Mouse (Mus musculus) kidney, postnatal 14 days (tissue): ENCODE results near the gene Slc6a16.

Source experiments
- DNase-seq: peaks from one replicate; pipeline ENCODE4 v3.0.0; 2022; ENCODE audit warnings: mixed read lengths

The Slc6a16 gene

DNA sequence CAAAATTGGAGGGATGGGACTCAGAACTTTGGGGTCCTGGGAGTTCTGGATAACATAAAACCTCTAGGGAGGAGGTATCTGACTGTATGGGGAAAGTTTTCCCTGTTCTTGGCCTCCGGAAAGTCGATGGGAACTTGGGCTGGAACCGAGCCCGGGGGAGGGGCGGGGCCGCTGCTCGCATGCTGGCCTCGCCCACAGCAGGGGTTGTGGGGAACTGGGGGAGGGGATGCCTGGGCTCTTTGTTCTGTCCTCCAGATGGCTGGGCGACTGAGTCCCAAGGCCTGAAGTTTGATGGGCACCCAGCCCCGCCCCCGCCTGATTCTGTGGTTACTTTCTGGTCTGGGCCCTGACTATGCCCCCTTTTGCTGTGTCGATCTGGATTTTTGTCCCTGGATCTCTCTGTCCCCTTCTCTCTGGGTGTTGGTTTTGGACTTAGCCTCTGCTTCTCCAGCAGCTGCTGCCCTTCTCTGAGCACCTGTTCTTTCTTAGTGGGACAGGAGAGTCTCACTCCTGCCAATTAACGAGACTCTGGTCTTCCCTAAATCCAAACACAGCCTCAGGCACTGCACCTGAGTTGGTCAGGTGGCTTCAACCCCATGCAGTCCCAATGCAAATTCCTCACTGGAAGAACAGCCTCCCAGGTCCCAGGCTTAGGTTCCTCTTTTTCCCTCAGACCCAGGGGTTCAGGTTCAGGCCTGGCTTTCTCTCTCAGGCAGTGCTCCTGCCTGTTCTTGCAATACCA lies 24.3 kb upstream of the Slc6a16 start:
- peak; percentile 88 for DNase-seq

DNA sequence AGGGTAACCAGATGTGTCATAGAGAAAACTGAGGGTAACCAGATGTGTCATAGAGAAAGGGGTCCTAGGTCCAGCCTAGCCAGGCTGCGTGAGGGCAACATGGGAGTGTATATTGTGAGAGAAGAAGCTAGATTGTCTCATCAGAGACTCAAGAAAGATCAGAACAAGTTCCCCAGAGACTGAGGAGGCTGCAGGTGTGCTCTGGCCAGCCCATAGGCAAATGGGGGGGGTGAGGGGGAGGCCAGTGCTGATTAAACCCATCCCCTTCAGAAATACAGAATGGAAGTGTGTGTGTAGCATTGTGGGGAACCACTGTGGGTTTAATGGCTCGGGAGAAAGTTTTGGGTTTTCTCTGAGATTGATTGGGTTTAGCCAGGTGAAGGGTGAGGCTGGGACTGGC lies 19.2 kb upstream of the Slc6a16 start:
- no peak for DNase-seq

DNA sequence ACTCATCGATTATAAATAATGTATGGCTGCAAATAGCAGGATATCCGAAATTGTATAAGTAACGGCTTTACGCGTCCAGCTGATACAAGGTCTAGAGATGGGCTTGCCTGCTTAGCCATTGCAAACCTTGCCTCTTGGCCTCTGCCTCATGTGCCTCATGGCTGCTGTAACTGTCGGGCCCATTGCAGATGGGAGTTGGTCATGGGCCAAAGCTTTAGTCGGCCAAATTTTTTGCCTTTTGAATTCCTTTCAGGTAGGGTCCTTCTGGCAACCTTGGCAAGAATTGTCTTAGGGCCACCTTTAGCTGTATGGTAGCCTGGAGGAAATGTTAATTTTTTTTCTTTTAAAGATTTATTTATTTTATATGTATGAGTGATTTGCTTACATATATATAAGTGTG lies 16.1 kb upstream of the Slc6a16 start:
- no peak for DNase-seq

DNA sequence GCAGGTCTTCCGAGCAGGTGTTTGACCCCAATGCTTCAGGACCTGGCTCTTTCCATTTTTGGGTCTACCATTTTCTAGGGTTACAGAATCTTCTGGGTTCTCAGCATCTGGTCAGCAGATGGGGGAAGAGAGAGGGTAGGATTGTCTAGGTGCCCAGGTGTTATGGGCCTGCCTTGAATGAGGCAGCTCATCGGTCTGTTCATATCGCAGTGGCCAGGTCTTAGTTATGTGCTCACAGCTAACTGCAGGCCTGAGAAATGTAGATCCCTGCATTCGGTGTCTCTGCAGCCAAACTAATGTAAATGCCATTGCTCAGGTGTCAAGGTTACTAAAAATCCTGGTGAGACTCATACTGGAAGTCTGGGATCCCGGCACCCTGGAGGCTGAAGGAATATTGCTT lies 14.5 kb upstream of the Slc6a16 start:
- no peak for DNase-seq

DNA sequence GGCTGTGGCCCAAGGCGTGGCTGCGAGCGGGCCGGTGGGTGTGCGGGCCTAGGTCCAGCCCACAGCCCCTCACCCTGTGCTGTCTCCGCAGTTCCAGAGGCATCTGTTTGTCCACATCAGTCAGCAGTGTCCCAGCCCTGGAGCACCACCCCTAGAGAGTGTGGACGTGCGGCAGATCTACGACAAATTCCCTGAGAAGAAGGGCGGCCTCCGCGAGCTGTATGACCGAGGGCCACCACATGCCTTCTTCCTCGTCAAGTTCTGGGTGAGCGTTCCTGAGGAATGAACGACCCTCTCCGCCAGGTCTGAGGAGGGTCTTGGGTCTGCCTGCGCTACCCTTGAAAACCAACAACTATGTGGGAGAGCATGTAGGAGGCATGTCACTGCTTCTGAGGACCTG lies 12.3 kb upstream of the Slc6a16 start:
- no peak for DNase-seq

DNA sequence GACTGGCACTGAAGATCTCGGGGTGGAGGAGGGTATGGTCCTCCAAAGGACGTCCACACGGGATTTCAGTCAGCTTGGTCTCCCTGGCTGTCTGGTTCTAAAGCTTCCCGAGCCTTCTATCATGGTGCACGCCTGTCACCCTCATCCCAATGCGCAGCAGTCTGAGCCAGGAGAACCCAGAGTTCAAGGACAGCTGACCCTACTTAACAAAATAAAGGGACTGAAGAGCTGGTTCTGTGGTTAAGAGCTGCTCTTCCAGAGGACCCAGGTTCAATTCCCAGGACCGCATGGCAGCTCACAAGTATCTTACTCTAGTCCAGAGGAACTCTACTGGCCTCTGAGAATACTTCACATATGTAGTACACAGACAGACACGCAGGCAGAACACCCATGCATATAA lies 11.8 kb upstream of the Slc6a16 start:
- DNase-seq: no peak

DNA sequence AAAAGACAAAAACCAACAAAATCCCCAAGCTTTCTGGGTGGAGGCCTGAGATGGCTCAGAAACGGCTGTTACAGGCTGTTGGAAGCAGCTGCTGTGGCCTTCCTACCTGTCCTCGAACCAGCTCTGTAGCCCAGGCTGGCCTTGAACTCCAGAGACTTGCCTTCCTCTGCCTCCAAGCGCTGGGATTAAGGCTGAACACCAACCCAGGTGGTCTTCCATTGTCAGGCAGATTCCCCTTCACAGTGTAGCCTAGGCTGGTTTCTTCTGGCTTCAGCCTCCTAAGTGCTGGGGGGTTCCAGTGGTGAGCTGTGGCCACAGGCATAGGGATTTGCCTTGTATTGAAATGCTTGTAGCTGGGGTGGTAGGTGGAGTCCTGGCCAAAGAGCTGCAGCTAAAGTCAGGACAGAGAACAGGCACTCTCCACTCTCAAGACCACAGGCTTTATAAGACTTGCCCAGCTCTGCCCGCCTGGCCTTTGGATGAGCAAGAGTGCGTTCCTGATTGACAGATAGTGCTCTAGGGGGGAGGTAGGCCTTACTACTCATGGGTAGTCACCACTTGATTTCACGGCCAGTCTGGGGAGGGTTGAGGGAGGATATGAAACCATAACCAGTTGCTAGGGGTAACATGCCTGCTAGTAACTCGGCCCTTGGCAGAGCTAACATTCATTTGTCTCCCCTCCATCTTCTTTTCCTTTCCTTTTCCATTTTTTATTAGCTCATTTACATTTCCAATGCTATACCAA lies 11.3 kb upstream of the Slc6a16 start:
- no peak for DNase-seq

DNA sequence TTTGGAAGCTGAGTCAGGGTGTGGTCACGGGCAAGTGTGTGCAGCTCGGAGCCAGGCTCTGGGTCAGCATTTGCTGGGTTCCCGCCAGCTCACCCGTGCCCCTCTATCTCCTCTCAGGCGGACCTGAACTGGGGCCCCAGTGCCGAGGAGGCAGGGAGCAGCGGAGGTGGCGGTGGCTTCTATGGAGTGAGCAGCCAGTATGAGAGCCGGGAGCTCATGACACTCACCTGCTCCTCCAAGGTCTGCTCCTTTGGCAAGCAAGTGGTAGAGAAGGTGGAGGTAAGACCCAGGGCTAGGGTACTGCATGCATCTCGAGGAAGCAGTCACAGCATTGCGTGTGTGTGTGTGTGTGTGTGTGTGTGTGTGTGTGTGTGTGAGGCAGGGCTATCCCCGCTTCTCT lies 9.7 kb upstream of the Slc6a16 start:
- no peak for DNase-seq

DNA sequence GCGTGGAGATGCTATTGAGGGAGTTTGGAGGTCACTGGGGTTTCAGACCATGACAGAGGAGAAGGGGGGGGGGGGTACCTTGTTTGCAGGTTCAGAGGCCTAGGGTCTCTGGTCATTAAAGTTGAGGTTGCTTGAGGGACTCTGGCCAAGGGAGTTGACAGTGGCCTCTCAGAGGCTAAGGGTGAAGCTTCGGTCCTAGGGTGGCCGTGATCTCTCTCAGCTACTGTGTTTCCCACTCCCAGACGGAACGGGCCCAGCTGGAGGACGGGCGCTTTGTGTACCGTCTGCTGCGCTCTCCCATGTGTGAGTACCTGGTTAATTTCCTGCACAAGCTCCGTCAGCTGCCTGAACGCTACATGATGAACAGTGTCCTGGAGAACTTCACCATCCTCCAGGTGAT lies 8.9 kb upstream of the Slc6a16 start:
- no peak for DNase-seq

DNA sequence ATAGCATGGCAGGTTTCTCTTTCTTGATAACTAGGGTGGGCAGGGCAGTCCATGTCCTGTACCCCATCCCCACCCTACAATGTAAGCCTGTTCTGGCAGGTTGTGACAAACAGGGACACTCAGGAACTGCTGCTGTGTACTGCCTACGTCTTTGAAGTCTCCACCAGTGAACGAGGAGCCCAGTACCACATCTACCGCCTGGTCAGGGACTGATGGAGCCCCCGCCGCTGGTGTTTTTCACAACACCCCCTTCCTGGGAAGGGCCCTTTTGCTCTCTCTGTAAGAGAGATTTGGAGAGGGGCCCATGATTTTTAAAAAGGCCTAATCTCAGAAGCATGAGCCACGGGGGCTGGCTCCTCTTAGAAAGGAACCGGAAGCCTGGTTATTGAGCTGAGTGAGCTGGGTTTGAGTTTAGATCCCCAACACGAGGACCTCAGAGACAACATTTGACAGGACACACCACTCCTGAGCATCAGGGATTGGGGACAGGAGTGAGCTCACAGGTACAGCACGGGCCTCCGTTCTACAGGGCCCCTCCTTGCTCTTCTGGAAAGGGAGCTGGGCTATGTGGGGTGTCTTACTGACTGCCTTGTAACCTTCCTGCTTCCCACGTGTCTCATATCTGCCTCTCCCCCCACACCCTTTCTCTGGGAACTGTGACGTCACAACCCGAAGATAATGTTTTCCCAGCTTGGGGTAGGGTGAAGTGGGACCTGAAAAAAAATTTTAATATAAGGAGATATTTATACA lies 8.0 kb upstream of the Slc6a16 start:
- DNase-seq: no peak

DNA sequence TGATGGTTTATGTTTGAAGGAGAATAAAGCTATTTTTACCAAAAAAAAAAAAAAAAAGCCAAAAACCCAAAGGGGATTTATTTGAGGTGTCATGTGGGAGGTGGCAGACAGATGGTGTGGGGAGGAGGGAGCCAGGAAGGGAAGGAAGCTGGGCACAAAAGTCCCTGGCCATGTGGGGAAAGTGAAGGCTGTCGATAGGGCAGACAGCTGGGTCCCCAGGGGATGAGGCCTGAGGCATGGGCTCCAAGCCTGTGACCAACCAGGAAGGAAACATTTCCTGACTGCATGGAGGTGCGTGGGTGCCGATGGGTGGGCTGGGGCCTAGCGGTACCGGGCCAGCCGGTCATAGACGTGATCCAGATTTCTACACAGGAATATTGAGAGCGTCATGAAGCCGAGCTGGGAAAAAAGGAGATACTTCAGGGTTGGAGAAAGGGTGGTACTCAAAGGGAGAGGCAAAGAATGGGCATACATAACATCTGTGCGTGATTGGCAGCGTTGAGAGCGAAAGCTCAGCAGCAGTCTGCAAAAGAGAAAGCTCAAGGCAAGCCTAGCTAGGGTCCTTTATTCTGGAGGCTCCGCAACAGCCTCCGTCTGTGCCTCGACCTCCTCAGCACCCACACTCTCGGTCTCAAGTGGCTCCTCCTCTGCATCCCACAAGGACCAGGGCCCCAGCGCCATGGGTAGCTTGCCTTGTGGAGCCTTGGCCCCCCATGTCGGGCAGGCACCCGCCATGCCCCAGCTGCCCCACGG lies 7.1 kb upstream of the Slc6a16 start:
- DNase-seq: peak; percentile 28

DNA sequence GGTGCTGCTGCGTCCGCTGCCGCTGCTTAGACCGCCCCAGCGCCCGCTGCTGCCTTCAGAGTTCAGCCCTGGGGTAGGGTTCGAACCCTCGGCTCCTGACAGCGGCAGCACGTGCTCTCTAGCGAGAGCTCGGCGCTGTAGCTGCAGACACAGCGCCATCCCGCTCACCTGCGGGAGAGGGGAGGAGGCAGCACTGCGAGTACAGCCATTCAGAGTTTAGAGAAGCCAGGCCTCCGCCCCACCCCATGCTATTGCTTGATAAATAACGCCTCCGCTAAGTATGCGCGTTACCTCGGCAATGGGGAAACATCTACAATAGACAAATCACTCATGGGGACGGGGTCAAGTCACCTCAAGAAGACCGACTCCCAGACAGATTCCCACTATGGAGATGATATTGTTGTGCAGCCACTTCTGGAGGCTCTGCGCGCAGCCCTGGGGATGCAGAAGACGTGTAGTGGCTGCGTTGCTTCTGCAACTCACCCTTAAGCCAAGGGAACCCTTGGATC lies 6.5 kb upstream of the Slc6a16 start:
- no peak for DNase-seq

DNA sequence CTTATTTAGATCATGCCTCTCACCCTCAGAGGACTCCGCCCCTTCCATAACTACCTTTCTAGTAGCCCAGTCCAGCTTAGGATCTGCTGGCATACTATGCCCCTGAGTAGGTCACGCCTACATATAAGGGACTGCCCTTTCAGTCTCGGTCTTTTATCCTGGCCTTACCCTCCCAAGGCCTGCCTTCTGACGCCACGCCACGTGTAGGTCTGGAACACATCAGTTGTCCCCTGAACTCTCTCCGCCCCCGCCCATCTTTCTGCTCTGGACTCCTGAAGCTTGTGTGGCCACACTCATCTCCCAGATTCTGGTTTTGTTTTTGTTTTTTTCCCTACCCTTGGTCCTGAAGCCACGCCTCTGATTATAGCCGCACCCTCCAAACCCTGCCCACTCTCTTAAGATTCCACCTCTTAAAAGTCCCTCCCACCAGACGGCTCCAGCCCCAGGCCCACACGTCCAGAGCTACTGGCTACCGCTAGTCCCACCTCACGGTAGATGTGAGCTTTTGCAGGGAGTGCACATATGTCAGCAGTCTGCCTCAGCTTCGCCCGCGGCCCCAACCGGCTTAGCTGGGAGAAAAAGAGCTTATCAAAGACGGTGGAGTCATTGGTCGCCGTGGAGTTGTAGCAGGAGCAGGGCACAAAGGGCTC lies 5.8 kb upstream of the Slc6a16 start:
- DNase-seq: peak; percentile 56

DNA sequence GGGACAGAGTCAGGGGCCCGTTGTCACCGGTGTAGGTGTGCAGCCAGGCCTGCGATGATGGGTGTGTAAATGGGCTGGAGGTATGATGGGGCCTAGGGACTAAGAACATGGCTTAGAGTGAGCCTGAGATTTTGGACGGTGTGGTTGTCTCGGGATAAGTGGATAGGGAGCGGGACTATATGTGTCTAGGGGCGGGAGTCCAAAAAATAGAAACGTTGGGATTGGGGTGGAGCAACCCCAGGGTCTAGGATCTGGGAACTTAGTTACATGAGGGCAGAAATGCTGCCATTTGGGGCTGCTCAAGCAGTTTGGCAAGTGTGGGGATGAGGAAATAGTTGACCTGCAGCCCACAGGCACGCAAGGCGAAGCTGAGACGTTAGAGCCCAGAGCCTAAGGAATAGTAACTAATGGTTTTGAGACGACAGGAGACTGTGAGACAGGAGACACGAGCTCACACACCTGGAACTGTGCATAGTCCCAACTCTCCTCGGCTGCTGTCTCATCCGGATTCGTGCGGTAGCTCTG lies 5.2 kb upstream of the Slc6a16 start:
- no peak for DNase-seq

DNA sequence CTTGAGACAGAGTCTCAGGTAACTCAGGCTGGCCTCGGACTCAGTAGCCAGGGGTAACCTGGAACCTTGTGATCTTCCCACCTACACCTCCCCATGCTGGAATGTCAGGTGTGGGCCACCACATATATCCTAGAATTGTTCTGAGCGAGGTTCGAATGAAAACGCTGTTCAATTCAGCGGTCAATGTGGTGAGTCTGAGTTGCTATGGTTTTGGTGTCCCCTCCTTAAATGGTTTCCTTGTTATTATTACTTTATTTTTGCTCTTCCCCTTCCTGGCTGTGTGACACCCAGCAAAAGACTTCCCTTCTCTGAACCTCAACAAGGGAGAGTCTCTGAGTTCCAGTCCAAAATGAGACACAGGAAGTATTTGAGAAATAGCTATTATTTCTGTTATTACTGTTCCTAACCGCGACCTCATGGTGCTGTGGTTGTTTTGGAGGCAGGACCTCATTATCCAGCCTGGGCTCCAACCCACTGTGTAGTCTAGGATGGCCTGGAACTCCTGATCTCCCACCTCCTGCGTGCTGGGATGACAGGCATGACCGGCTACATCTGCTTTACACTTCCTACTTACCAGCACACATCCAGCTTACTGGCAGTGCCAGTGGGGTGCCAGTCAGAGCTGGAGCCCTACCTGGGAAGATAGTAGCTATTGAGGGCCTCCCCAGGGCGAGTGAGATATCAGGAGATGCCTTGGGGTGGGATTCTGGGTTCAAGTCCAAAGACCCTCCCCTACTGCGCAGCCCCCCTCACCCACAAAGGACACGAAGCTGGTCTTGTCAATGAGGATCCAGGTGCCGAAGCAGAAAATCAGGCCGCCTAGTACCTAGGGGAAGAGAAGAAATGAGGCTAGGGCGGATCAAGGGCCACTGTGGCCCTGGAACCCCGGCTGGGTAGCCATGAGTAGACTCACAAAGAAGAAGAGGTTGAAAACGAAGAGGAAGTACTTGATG lies 2.9 kb upstream of the Slc6a16 start:
- no peak for DNase-seq

DNA sequence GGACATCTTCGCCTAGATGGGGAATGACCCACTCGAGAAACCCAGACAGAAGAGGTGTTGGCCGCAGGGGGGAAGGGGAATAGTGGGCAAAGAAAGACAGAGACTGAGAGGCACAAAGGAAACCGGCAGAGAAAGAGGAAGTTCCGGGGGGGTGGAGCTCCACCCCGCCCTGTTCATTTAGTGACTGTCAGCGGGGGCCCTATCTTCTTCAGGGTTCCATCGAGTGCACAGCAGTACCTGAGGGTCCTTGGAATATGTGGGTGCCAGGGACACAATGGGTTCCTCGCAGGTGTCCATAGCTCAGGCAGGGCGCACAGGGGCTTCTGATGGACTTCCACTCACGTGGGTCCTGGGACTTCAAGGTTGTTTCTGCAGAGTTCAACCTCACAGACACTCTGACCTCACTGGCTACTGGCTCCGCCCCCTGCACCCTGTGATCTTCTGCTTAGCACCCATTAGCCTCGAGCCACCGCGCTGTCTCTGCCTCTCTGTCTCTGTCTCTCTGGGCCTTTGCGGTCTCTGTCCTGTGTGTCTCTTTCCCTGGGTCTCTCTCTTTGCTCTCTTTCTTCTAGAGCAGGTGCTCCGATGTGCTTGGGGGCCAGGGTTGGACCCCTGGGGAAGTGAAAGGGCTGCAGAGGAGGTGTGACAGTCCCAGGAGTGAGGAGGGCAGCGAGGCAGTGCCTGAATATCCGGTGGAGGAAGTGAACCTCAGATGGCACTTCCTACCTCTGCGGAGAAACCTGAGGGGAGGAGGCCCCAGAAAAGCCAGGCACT lies 2.0 kb upstream of the Slc6a16 start, which contains the start of gene Cd37:
TSS of gene Cd37 (minus strand) at position 393 of the 774 bp plus-strand sequence.
- DNase-seq: no peak

DNA sequence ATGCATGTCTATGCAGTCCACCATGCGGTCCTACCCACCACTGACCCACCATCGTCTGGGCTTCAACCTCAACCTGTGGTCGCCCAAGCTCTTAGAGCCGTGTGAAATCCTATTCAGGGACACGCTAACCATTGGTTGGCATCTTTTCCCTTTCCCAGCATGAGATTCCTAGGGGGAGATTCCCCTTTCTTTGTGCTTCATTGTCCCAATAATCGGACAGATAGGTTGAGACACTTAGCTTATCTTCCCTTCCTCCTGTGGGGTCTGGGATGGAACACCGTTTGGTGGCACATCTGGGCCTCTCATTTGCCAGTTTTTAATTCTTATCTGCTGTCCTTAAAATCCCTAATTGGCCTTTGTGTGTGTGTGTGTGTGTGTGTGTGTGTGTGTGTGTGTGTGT lies 776 bp upstream of the Slc6a16 start:
- no peak for DNase-seq

DNA sequence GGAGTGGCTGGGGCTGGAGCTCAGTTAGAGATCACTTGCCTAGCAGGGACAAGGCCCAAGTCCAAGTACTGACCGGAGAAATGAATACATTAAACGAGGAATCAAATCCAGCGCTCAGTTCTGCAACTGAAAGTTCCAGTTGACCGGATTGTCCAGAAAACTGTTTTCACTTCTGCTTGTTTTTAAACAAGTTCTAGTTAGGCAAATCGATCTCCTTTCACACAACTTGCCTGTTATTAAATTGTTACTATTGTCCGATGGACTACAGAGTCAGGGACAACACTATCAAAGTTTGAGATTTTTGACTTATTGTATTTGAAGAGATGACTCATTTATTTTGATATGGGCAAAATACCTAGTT lies 484 bp downstream of the Slc6a16 start:
- DNase-seq: no peak

DNA sequence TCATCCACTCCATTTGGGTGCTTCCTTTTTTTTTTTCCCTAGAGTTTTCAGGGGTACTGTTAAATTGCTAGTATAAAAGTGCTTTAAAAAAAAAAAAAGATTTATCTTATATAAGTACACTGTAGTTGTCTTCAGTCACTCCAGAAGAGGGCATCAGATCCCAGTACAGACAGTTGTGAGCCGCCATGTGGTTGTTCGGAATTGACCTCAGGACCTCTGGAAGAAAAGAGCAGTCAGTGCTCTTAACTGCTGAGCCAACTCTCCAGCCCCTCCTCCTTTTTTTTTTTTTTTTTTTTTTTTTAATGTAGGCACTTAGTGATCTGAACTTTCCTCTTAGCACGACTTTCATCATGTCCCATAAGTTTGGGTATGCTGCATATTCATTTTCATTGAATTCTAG lies 6.8 kb downstream of the Slc6a16 start:
- no peak for DNase-seq

DNA sequence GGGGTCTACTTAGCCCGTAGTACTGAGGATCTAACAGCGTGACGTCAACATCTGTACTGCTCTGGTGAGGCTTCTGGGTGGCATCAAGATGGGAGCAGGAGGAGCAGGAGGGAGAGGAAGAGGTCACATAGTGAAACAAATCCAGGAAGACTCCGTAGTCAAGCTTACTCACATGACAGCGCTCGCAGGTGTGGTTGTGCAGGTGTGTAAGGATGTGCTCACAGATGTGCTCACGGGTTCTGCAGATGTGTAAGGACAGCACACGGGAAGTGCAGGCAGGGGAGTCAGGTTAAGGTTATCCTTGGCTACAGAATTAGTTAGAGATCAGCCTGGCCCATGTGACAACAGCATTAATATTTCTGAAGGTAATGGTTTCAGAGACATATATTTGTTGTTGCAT lies 12.9 kb downstream of the Slc6a16 start:
- DNase-seq: no peak
